Mouse (Mus musculus) lung, postnatal 10 days (tissue): Measurements from ENCODE around the gene Myo1g.

Experiments
- DNase-seq: peaks from one replicate; pipeline ENCODE4 v3.0.0; 2021

The Myo1g gene

GRCm38 (mm10) chr11:6520507-6521173 is at the start of gene Myo1g:
TSS of gene Myo1g (minus strand) at chr11:6520965.
- DNase-seq, result peak; percentile 38

GRCm38 (mm10) chr11:6569410-6569777 is 48.6 kb upstream of the Myo1g start:
- no peak for DNase-seq

- DNase-seq, result peak; percentile 34
Measured at GRCm38 (mm10) chr11:6568584-6569409, 48.0 kb upstream of the Myo1g start.

GRCm38 (mm10) chr11:6567951-6568350 is 47.2 kb upstream of the Myo1g start:
- no peak for DNase-seq

- DNase-seq, result no peak
Measured at GRCm38 (mm10) chr11:6566496-6566895, 45.7 kb upstream of the Myo1g start.

- DNase-seq, result no peak
Measured at GRCm38 (mm10) chr11:6563201-6563600, 42.4 kb upstream of the Myo1g start.

GRCm38 (mm10) chr11:6562359-6562758 is 41.6 kb upstream of the Myo1g start:
- DNase-seq, result no peak

GRCm38 (mm10) chr11:6561474-6561873 is 40.7 kb upstream of the Myo1g start:
- no peak for DNase-seq

GRCm38 (mm10) chr11:6560655-6561360 is 40.0 kb upstream of the Myo1g start:
- peak; percentile 52 for DNase-seq

- no peak for DNase-seq
Measured at GRCm38 (mm10) chr11:6559996-6560395, 39.2 kb upstream of the Myo1g start.

GRCm38 (mm10) chr11:6558234-6558633 is 37.5 kb upstream of the Myo1g start:
- DNase-seq, result no peak

GRCm38 (mm10) chr11:6550201-6550600 is 29.4 kb upstream of the Myo1g start:
- no peak for DNase-seq

GRCm38 (mm10) chr11:6549770-6550169 is 29.0 kb upstream of the Myo1g start:
- no peak for DNase-seq

GRCm38 (mm10) chr11:6547696-6548325 is 27.0 kb upstream of the Myo1g start:
- no peak for DNase-seq

- peak; percentile 84 for DNase-seq
Measured at GRCm38 (mm10) chr11:6547037-6547680, 26.4 kb upstream of the Myo1g start.

- peak; percentile 99 for DNase-seq
Measured at GRCm38 (mm10) chr11:6546205-6547013, 25.6 kb upstream of the Myo1g start, which contains the start of gene Ccm2. TSS of gene Ccm2 (plus strand) at chr11:6546887.

GRCm38 (mm10) chr11:6545857-6546192 is 25.1 kb upstream of the Myo1g start:
- DNase-seq, result no peak

- no peak for DNase-seq
Measured at GRCm38 (mm10) chr11:6545186-6545856, 24.6 kb upstream of the Myo1g start.

GRCm38 (mm10) chr11:6544683-6545082 is 23.9 kb upstream of the Myo1g start:
- no peak for DNase-seq

GRCm38 (mm10) chr11:6530746-6531145 is 10.0 kb upstream of the Myo1g start:
- DNase-seq, result no peak

GRCm38 (mm10) chr11:6529961-6530360 is 9.2 kb upstream of the Myo1g start:
- DNase-seq, result no peak
